Mouse (Mus musculus) thymus, postnatal 4 days (tissue): ENCODE results near the gene Twsg1.

Experiments used
- DNase-seq: peaks from one replicate; pipeline ENCODE4 v3.0.0; 2021

Twsg1 gene

DNA sequence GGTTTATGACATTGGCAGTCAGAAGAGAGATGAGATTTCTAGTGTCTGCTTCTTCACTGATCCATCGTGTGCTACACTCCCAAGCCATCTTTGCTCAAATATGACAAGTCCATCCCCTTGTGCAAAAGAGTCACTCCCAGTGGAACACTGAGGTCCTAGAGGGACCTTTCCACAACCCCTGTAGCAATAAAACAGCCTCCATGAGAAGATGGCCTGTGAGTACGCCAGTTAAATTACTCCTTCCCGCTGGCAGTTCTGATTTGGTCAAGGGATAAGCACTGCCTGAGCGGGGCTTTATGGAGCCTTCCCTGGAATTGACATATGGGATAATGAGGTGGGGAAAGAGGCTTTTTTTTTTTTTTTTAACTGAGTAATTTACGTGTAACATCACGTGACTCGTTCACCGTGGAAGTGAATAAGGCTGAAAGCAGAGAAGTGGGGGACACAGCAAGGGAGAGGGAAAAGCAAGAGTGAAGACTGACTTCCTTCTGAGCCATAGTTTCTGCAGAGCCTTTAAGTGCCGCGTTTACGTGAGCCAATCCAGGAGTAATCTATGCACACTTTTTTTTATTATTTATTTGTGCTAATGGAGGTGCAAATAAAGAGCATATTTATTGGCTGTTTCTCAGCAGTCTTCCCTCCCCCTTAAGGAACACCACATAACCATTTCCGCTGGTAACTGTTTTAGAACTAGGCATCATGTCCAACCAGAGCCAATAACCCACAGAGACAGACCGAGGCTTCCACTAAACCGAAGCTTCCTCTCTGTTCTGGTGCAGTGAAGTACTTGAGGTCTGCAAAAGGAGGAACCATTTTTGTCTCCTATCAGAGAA, 65.1 kb downstream of the Twsg1 start, which contains the start of gene Ralbp1:
Gene Ralbp1 (minus strand): TSS at position 102 of the 833 bp plus-strand sequence.
- peak; percentile 25 for DNase-seq

DNA sequence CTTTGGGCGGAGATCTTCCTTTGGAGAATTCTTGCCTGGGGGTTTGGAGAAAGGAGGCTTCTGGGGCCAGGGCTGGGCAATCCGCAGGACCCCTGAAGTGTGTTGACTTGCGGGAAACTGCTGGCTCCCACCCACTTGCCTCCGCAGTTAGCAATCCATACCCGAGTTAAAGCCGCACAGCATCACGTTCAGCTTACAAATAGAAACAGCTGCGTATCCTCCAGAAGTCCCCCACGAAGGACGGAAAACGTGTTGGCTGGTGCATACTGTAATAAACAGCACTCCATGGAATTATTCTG, 65.7 kb downstream of the Twsg1 start:
- no peak for DNase-seq

DNA sequence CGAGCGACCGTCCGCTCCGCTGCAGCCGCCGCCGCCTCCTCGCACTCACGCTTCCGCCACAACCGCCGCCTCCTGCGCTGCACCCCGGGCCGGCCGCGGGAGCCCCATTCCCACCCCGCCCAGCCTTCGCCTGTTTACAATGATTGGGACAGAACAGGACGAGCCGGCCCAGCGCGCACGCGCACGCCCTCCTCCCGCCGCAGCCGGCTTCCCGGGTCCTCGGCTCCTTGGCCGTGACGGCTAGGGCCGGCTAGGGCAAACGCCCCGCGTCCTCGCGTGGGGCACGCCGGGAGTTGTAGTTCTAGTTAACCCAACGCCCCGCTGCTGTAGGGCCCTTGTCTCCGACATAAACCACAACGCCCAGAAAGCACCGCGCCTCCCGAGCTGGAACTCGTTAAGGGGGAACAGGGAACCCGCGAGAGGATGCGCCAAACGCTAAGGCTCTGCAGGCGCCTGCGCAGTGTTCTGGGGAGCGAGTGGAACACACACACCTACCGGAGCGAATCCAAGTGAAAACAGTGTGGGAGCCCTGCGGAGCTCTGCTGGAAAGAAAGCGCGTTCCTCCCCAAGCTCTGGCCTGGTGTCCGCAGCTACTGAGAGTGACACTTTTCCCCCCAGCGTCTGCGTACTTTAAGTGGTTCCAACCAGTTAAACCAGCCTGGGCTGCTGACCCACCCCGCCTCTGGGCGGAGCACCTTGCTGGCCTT, 66.2 kb downstream of the Twsg1 start:
- peak; percentile 98 for DNase-seq

DNA sequence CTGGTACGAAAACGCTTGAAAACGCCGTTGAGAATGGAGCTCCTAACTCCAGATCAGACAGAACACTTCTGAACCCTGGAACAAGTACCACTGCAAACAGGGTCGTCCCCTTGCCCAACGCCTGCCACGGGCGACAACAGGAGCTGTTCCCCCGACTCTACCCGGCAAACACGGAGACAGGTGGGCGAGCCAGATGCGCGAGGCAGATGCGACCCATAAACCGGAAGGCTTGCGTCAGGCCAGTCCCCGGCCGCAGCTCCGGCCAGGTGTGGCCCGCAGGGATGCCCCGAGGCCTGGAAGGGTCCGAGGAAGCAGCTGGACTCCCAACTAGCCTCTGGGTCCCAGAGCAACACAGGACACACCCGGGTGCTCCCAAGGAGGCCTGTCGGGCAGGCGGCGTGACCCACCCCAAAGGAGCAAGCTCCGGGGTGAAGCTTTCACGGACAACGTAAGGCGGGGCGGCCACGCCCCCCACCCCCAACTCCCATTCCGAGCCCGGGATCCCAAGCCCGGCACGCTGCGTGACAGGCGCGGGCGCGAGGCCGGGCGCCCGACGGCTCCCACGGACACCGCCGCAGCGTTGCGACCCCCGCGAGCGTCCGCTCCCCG, 66.9 kb downstream of the Twsg1 start:
- peak; percentile 75 for DNase-seq

DNA sequence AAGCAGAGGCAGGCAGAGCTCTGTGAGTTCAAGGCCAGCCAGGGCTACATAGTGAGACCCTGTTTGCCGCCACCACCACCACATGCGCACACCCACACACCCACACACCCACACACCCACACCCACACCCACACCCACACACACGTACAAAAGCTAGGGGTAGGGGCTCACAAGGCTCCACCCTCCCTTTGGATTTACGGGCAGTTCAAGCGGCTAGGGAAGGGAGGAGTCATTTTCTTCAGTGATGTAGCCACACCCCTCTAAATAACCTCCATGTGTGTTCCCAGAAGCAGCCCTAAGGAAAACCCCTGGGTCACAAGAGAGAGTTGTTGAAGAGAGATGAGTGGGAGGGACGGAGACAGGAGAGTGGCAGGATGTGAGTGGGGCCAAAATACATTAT, 74.0 kb downstream of the Twsg1 start:
- no peak for DNase-seq

DNA sequence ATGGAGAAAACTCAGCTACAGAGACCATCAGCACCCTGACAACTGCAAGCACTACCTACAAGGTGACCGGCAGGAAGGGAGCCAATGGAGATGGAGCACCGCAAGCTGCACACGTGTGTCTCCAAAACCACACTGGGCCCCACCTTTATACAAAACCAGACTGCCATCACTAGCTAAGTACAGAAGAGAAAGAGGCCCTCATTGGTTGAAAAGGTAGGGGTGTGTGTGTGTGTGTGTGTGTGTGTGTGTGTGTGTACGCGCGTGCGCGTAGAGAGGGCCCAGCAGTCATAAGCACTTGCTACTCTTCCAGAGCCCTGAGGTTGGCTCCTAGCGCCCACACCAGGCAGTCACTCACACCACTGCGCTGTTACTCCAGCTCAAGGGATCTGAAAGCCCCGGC, 77.2 kb downstream of the Twsg1 start:
- DNase-seq, result peak; percentile 48

DNA sequence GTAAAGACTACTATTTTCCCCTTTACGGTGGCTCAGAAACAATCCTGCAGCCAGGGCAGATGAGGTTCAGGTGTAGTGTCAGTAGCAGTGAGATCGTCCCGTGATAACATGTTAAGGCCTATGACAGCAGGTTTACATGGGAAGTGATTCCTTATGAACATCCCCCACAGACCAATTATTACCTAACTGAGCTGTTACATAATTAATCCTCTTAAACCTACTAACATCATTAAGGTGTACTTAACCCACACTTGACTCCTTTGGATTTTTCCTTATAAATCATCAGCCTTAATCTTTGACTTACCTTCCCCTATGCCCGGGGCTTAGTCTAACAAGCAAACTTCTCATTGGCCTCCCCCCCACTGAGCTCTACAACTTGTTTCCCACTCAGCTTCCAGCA, 77.9 kb downstream of the Twsg1 start:
- DNase-seq, result no peak

DNA sequence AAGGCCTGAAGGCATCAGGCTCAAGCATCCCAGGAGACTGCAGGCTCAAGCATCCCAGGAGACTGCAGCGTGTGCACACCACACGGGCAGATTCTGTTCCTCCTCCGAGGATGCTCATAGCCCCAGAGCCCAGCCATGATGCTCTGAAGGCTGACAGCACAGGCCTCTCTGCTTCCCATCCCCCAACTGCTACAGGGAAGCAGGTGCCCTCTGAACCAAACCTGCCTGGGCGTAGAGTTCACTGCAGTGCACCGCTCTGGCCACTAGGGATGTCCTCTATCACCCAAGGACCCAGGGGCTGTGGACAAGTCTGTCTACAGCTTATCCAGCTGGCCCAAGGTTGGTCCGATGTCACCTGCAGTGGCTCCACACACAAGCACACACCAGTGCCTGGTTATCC, 78.4 kb downstream of the Twsg1 start:
- peak; percentile 86 for DNase-seq

DNA sequence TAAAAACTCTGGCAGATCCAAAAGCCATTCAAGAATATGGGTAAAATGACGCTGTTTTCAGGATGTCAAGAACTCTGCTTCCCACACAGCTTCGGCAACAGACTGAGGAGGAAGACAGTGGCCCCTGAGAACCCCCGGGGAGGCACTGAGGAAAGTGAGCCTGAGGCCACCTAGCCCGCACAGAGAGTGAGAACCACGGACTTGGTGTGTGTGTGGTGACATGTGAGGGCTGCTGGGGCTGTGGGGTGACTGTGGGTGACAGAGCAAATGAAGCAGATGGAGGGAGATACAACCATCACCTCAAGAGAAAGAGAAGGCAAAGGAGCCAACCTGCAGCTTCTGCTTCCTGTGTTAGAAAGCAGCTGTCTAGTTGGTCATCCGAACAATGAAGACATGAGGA, 79.0 kb downstream of the Twsg1 start:
- DNase-seq, result peak; percentile 40
